Mouse (Mus musculus): ENCODE data around the gene Parm1.

Gene Parm1

DNA sequence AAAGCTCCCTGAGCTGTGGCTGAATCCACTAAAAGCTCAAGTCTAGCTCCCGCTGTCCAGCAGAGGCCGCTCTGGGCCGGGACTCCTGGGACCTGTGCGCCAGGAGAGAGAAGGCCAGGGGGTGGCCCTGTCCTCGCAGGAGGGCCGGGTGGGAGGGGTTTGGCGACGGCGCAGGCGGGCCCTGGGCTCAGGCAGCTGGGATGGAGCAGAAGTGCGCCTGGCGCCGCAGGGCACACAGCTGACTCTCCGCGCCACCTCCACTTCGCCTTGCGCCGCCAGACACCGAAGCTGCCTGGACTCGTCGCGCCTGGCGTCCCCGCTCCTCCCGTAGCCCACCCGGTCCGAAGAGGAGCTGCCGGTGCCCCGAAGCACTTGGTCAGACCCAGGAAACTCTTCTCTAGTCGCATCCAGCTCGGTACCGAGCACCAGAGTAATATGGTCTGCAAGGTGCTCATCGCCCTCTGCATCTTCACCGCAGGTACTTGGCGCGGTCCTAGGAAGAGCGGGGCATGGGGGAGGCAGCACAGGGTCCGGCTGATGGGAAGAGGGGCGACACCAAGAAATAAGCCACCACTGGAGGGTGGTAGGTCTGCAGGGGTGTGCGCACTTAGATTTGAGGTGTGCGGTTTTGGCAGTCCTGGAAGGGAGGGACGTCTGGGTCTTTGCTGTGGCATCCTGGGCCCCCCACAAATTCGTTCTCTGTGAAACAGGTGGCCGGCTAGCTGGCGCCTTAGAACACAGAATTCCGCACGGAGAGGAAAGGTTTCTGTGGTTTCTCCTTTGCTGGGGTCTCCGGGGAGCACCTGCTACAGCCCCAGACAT lies at the start of gene Parm1:
Parm1 (plus strand) TSS at position 136 of the 822 bp plus-strand sequence.
- in situ Hi-C loops (cut with MboI; ENCODE audit: low sequenced_read_pairs): loop anchor here (10.0 kb wide), 1 partner anchor 347 kb away; no protein-coding TSS in a partner anchor

DNA sequence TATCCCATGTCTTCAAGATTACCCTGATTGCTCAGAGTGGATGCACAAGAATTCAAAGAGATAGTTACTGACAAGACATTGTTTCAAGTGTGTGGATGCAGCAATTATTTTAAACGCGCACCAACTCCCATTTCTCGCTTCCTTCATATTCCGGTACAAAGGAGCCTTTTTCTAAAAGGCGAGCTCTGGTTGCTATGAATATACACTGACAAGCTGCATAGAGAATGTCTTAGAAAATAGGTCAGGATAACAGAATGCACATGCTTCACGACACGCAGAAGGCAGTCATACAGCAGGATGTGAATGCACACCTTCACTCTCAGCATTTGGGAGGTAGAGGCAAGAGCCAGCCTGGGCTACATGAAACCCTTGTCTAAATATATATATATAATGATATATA lies 42.2 kb upstream of the Parm1 start:
- in situ Hi-C loops (cut with MboI; ENCODE audit: low sequenced_read_pairs): no loop called here

DNA sequence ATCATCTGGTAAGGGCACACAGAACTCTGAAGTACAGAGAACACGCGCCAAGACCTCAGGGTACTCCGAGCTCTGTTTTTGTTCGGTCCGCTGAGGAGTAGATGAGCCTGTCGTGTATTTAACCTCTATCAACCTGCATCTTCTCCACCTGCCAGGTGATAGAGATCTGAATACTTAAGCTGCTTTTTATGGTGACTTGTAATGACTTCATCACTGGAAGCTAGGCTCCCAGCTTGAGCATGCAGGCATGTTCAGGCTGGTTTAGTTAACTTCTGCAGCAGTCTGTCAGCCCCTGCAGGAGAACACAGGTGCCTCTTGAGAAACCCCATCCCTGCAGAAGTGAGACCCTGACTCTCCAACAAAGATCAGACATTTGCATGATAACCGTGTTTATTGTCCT lies 40.6 kb upstream of the Parm1 start:
- in situ Hi-C loops (cut with MboI; ENCODE audit: low sequenced_read_pairs): no loop called here

DNA sequence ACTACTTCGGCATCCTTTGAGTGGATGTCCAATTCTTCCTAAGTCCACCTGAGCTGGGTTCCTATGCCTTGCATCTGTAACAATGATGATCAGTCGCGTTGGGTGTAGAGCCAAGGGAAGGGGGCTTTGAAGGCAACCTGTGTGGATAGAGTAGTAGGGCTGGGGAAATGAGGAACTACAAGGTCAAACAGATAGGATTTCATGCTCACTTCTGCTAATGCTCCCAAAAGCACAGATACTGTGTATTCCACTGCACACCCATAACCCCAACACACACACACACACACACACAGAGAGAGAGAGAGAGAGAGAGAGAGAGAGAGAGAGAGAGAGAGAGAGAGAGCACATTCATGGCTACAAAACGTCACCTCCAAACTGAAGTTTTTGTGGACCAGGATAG lies 38.7 kb upstream of the Parm1 start:
- in situ Hi-C loops (cut with MboI; ENCODE audit: low sequenced_read_pairs): no loop called here

DNA sequence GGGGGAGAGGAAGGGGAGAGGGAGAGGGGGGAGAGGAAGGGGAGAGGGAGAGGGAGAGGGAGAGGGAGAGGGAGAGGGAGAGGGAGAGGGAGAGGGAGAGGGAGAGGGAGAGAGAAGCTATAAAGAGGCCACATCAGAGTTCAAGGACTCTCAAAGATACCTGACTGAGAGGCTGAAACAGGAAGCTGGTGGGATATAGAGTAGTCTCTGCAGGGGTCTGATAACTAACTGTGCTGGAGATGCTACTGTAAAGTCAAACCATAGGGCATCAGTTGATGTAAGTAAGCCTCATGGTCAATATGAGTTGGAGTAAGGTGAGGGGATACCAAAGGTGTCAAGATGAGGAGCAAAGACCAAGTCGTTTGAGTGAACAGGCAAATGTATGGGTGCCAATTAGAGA lies 37.3 kb upstream of the Parm1 start:
- in situ Hi-C loops (cut with MboI; ENCODE audit: low sequenced_read_pairs): no loop called here

DNA sequence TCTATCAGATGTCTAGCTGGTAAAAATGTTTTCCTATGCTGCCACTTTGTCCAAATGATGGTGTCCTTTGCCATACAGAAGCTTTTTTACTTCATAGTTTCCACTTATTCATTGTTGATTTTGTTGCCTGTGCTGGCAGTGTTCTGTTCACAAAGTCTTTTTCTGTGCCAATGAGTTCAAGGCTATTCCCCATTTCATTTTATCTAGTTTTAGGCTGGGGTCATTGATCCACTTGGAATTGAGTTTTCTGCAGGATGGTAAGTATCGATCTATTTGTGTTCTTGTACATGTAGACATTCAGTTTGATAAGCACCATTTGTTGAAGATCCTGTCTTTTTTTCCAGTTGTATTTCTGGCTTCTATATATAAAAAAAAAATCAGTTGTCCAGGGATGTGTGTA lies 33.1 kb upstream of the Parm1 start:
- in situ Hi-C loops (cut with MboI; ENCODE audit: low sequenced_read_pairs): no loop called here

DNA sequence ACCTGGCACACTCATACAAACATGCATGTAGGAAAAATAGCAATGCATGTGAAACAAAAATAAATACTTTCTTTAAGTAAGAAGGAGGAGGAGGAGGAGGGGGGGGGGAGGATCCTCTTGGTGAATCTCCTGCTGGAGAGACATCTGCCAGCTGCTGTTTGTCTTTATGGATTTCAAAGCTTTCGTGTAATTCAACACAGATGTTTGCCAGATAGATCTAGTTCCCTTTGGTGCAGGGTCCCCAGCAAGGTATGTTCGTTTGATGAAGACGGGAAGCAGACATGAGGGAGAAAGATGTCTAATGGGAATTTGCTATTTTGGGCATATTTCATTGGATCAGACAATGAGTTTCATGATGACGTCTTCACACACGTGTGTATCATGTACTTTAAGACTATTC lies 23.0 kb upstream of the Parm1 start:
- in situ Hi-C loops (cut with MboI; ENCODE audit: low sequenced_read_pairs): no loop called here

DNA sequence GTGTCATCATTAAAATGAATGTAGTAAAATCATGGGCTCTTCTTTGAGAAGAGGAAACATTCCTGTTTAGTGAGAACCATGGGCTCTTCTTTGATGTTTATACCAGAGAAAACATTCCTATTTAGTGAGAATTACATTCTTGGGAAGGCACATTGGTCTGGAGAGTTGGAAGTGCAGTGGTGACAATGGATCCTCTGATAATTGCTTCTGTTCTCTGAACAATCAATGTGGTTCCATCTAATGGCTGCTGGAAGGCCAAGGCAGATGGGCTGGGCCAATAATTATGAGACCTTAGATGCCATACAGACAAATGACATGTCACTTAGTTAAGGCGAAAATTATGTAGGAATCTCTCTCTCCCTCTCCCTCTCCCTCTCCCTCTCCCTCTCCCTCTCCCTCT lies 16.1 kb upstream of the Parm1 start:
- in situ Hi-C loops (cut with MboI; ENCODE audit: low sequenced_read_pairs): no loop called here

DNA sequence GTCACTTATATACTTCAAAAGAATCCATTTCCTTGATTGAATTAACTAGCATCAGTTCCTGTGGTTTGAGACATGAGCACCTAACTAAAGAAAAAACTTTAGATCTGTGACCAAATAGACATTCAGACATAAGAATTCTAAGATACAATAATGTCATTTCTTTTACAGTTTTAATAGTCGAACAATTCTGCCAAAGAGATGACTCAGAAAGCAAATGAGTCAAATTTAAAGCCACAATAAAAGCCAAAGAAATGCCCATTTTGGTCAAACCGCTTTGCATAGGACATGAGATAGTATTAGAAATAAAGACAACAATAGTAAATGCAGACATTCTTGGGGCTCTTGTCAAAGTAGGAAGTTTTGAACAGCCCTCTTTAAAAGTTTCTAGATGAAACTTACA lies 15.0 kb upstream of the Parm1 start:
- in situ Hi-C loops (cut with MboI; ENCODE audit: low sequenced_read_pairs): no loop called here

DNA sequence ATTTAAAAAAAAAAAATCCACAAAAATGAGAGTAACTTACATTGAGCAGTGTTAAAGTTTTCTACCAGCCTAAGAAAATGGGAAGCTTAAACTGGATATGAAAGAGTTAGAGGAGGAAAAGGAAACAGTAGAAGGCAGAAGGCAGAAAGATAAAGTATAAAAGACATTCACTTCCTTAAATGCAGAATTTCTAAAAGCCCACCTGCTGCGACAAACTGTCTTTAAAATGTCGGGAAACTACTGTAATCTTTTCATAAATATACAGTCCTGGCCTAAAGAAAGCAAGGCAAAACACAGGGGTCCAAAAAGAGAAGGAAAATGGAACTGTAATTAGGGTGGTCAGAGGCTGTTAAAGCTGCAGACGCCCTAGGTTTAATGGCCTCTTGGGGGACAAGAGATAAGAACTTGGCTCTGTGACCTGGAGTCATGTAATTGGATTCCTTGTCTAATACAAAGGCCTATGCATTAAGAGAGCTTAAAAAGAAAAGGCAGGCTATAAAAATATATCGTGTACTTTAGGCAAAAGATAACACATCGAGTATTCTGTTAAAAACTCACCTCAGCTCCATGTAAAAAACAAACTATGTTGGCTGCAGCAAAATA lies 13.0 kb upstream of the Parm1 start:
- in situ Hi-C loops (cut with MboI; ENCODE audit: low sequenced_read_pairs): no loop called here

DNA sequence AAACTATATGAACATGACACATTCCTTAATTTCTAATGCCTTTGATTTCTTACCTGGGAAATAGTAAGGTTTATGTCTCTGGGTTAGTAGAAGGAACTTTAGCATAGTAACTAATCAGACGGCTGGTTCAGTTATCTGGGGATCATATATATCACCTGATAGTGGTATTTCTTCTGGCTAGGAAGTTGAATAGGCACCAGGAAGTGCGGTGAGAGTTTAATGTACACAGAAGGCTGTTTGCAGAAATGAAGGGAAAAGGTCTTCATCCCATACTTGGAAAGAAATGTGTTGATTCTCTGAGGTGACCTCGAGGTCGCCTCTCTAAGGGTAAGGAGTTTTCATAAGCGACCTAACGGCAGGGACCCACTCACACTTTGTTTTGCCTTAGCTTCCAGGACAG lies 338 bp upstream of the Parm1 start:
- in situ Hi-C loops (cut with MboI; ENCODE audit: low sequenced_read_pairs): loop anchor here (10.0 kb wide), 1 partner anchor 348 kb away; no protein-coding TSS in a partner anchor

DNA sequence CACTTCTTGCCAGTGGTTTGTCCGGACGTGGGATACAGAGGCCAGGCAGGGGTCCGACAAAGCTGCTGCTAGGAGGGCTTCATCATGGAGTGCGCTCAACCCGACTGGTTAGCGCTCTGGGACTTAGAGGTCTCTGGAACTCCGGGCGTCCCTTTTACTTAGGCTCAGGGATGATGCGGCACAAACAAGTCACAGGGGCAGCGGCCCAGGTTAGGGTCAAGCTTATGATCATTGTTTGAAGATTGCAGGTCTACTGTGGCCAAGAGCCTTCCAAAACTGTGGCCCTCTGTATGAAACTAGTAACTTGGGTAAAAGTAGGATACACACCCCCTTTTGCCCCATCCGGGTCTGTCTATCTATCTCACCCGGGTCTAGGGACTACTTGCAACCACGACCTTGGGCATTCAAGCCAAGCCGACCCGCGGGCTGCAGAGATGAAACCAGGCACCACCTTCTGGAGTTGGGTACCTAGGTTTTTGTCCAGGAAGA lies 931 bp downstream of the Parm1 start:
- in situ Hi-C loops (cut with MboI; ENCODE audit: low sequenced_read_pairs): loop anchor here (10.0 kb wide), 1 partner anchor 346 kb away; no protein-coding TSS in a partner anchor

DNA sequence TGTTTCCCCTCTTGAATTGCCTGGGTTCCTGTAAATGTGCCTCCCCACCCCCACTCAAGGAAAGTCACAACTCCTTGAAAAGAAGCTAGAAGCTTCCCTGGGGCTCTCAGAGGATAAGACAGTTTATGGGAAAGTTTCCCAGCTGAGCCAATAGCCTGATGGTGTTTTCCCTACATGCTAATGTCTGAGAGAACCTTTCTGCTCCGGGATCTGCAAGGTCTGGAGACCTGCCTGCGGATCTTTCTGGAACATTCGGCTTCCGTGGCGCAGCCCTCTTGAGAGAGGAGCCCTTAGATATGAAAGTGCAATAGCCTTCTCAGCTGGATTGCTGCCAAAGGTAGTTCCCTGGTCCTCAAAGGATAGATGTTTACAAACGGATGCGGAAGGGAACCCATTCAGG lies 1.5 kb downstream of the Parm1 start:
- in situ Hi-C loops (cut with MboI; ENCODE audit: low sequenced_read_pairs): loop anchor here (10.0 kb wide), 1 partner anchor 346 kb away; no protein-coding TSS in a partner anchor

DNA sequence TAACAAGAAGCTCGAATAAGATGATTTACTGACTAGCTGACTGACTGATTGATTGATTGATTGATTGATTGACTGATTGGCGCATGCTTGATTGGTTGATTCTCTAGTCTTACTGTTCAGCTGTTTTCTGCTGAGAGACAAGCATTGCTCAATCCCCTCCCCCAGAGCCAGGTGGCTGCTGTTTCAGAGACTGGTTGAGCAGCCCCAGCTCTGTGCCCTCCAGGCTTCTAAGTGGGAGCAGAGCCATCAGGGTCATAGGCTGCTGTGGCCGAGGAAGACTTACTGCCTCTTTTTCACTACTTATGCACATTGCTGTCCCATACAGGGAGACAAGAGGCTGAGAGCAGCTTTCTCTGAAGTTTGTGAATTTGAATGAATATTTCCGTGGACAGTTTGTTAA lies 2.1 kb downstream of the Parm1 start:
- in situ Hi-C loops (cut with MboI; ENCODE audit: low sequenced_read_pairs): loop anchor here (10.0 kb wide), 1 partner anchor 345 kb away; no protein-coding TSS in a partner anchor

DNA sequence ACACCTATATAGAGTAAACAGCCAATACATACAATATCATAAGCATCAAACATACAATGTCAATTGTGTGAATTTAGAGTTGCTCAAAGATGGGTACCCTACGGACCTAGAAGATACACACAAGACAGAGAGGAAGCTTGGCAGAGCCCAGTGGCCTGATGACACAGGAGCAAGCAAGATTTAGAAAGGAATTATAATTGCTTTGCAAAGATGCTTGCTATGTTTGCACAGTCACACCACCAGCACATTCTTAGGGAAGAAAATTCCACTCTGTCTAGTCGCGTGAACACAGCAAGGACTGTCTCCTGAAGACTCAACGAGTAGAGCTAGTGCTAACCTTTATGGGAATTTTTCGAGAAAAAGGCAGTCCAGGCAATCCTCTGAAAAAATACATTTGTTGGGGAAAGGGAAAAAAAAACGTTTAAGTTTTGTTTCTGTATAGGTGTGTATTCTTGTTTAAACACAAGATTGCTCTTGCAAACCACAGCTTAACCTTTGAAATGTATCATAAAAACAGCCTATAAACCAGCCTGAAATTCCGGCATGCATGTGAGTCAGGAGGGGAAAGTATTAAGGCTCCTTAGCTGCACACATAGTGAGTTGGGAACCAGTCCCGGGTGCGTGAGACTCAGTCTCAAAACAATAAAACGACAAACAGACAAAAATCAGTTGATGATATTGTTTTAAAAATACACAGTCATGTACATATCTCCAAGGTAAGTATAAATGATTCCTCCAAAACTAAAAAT lies 15.5 kb downstream of the Parm1 start:
- in situ Hi-C loops (cut with MboI; ENCODE audit: low sequenced_read_pairs): no loop called here

DNA sequence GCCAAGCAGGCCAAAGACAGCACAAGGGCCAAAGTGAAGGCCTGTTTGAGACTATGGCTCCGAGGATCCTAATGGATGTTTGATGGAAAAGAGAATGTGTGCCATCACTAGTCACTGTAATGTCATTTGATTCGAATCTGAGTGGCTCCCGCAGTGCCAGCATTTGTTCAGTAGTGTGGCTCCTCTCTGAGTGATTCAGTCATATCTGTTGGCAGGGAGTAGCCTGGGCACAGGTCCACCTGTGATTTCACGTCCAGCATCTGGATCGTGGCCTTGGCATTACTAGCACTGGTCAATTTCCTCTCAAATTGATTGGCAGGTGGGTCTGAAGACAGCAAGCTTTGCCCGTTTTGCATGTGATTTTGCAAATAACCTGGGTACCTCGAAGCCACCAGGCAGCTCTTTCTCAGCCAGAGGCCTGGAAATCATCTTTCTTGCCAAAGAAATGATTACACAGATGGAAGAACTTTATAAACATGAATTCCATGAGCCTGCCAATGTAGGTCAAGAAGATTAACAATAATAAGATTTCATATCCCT lies 41.7 kb downstream of the Parm1 start:
- in situ Hi-C loops (cut with MboI; ENCODE audit: low sequenced_read_pairs): no loop called here

DNA sequence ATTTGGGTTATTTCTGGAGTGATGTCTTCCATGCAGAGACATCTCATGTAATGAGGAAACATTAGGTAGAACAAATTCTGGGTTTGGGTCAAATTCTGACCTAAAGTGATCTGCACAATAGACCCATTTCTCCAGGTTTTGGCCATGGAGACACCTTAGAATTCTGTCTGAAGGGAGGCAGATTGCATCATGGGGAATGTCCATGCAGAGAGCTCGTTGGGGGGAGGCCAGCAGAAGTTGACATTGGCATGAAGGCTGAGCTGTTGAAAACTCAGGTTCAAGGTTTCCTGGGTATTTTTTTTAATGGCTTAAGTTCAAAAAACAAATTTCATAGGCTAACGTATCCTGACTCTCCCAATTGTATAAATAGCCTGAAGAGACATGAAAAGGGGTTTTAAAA lies 42.3 kb downstream of the Parm1 start:
- in situ Hi-C loops (cut with MboI; ENCODE audit: low sequenced_read_pairs): no loop called here

DNA sequence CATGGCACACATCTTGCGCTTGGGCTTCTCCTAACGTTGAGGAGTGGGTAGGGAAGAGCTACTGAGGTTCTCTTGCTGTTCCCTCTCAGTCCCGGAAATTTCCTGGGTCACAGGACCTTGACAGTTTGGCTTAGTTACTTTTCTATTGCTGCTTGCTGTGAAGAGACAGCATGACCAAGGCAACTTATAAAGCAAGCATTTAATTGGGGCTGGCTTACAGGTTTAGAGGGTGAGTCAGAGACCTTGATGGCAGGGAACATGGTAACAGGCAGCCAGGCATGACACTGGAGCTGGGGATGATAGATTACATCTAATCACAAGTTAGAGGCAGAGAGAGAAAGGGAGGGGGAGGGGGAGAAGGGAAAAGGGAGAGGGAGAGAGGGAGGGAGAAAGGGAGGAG lies 44.0 kb downstream of the Parm1 start:
- in situ Hi-C loops (cut with MboI; ENCODE audit: low sequenced_read_pairs): no loop called here

DNA sequence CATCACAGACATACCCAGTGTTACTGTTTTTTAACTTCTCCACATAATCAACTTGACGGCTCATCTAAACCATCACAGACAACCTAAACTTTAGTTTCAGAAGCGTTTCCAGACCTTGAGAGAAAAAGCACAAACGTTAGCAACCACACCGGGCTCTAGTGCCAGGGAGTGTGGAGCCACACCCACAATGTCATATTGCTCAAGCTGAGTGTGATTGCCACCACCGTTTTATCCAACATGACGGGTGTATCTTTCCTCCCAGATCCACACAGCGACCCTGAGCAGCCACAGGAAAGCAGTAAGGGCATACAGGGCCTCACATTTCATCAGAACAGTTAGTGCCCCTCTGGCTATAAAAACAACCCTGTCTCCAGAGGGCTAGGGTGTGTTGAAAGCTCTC lies 45.1 kb downstream of the Parm1 start:
- in situ Hi-C loops (cut with MboI; ENCODE audit: low sequenced_read_pairs): no loop called here

DNA sequence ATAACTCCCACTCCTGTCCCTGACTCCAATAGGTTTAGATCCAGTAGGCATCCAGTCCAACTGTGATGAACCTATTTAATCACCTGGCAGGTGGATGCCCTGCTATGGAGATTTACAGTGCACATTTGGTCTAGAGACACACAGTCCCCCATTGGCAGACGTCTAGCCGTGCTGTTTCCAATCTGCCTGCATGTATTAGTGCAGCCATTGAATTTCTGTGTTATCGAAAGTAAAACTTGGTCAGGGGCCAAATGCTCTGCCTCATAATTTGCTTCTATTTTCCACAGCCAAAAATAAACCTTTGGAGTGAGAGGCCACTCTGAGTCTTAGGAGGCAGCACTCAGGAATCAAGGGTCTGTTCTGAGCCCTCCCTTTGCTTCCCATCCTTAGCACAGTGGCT lies 46.6 kb downstream of the Parm1 start:
- in situ Hi-C loops (cut with MboI; ENCODE audit: low sequenced_read_pairs): no loop called here

DNA sequence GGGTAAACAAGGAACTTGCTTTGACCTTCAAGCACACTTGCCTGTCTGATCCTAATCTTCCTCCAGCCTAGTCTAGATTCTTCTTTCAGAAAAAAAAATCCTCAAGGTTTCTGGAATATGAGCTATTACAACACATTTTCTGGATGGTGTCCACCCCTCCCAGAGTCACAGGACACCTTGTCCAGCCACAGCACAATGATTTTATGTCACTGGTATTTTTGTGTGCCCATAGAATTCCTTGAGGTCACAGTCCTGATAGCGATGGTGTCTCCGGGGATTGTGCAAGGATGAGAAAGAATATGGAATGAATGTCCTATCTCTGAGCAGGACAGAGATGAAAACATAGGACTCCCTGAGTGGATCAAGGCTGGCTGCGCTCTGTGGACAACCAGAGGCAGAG lies 48.0 kb downstream of the Parm1 start:
- in situ Hi-C loops (cut with MboI; ENCODE audit: low sequenced_read_pairs): no loop called here
